Comparison of ENCODE assay signal across 8 mouse cellular contexts in the genomic region with DNA sequence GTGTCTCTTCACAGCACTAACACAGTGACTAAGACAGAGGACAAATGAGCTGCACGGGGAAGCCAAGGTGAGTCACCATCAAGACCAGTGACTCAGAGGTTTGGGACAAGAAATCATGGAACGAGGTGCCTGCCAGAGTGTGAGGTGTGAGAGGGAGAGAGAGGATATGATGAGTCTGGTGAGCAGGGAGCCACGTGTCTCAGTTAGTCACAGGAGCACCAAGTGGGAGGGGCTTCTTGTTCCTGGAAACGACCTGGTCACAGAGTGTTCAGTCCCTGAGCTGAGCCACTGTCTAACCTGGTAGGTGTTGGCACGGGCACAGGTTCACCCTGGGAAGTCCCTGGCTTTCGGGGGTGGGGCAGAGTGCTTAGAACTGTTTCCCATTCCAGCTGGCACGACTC. TPM values are rescaled to one million over a fixed set of nuclear protein-coding genes. Genes with fewer than 3 reads are reported as not detected.
DNase-seq lines count a peak whose midpoint lies in the region; ATAC-seq and TF ChIP-seq lines count a peak whose summit lies in the region.

No protein-coding gene starts in this region.

- peak; percentile 28 for DNase-seq in midbrain, postnatal 0 days (ENCODE audit: low spot score)
- DNase-seq in midbrain, embryonic 11.5 days (ENCODE audit: low spot score, missing footprints): no peak
- DNase-seq in cerebellum, postnatal 14 days: peak; percentile 68 to 70
- peak; percentile 93 to 97 for DNase-seq in kidney, postnatal 36 days
- peak; percentile 65 for DNase-seq in testis, postnatal 10 days (ENCODE audit: low spot score)
- DNase-seq in thymus, postnatal 10 days (ENCODE audit: low spot score in 2 of 2): no peak

- no peak overlapping the region for H3K4me3 ChIP-seq in forebrain, embryonic 15.5 days
- H3K4me3 ChIP-seq in forebrain, embryonic 16.5 days (replicated peaks; ENCODE audit: low read length): no peak overlapping the region
- H3K4me3 ChIP-seq in midbrain, postnatal 0 days (ENCODE audit: low read depth, low read length): no peak overlapping the region
- no peak overlapping the region for H3K4me3 ChIP-seq in midbrain, embryonic 11.5 days (ENCODE audit: low read depth, low read length)

- H3K9ac ChIP-seq in forebrain, embryonic 15.5 days (replicated peaks): no peak overlapping the region
- H3K9ac ChIP-seq in forebrain, embryonic 16.5 days (replicated peaks; ENCODE audit: low read depth, low read length): no peak overlapping the region
- H3K9ac ChIP-seq in midbrain, postnatal 0 days (replicated peaks; ENCODE audit: low read length, poor library complexity, severe bottlenecking): no peak overlapping the region
- no peak overlapping the region for H3K9ac ChIP-seq in midbrain, embryonic 11.5 days (ENCODE audit: low read length)

- no peak overlapping the region for H3K27ac ChIP-seq in forebrain, embryonic 15.5 days (replicated peaks)
- no peak overlapping the region for H3K27ac ChIP-seq in forebrain, embryonic 16.5 days (ENCODE audit: low read length)
- H3K27ac ChIP-seq in midbrain, postnatal 0 days (ENCODE audit: low read depth, low read length): no peak overlapping the region
- no peak overlapping the region for H3K27ac ChIP-seq in midbrain, embryonic 11.5 days (ENCODE audit: low read depth, low read length)

- H3K4me2 ChIP-seq in forebrain, embryonic 15.5 days (replicated peaks): no peak overlapping the region
- no peak overlapping the region for H3K4me2 ChIP-seq in forebrain, embryonic 16.5 days (ENCODE audit: low read length)
- no peak overlapping the region for H3K4me2 ChIP-seq in midbrain, postnatal 0 days (ENCODE audit: low read depth, low read length, poor library complexity, severe bottlenecking)
- H3K4me2 ChIP-seq in midbrain, embryonic 11.5 days: no peak overlapping the region

- no peaks in the 10 kb centered on the region for H3K9me3 ChIP-seq in forebrain, embryonic 15.5 days
- no peaks in the 10 kb centered on the region for H3K9me3 ChIP-seq in forebrain, embryonic 16.5 days (ENCODE audit: control insufficient read depth, low read length)
- no peaks in the 10 kb centered on the region for H3K9me3 ChIP-seq in midbrain, postnatal 0 days (ENCODE audit: low read length)
- H3K9me3 ChIP-seq in midbrain, embryonic 11.5 days (ENCODE audit: control insufficient read depth, low read length): no peaks in the 10 kb centered on the region

- no peaks in the 10 kb centered on the region for H3K36me3 ChIP-seq in forebrain, embryonic 15.5 days
- no peaks in the 10 kb centered on the region for H3K36me3 ChIP-seq in forebrain, embryonic 16.5 days (ENCODE audit: control insufficient read depth, insufficient read depth)
- no peaks in the 10 kb centered on the region for H3K36me3 ChIP-seq in midbrain, postnatal 0 days (ENCODE audit: insufficient read depth, low read length)
- H3K36me3 ChIP-seq in midbrain, embryonic 11.5 days (ENCODE audit: control insufficient read depth, insufficient read depth, low read length): no peaks in the 10 kb centered on the region

- H3K4me1 ChIP-seq in forebrain, embryonic 15.5 days: peaks cover 10% of the 10 kb centered on the region
- H3K4me1 ChIP-seq in forebrain, embryonic 16.5 days (replicated peaks; ENCODE audit: control insufficient read depth, insufficient read depth, low read length): peaks cover 4% of the 10 kb centered on the region
- H3K4me1 ChIP-seq in midbrain, postnatal 0 days (ENCODE audit: insufficient read depth, low read length): no peaks in the 10 kb centered on the region
- peaks cover 12% of the 10 kb centered on the region for H3K4me1 ChIP-seq in midbrain, embryonic 11.5 days (ENCODE audit: control insufficient read depth, insufficient read depth, low read length)

- TF ChIP-seq CTCF in midbrain, postnatal 0 days (IDR thresholded peaks at IDR 0.05): no peak

- ATAC-seq in forebrain, embryonic 15.5 days (replicated peaks): 0 out of 2 replicates have a peak, but pooled peaks have one; percentile 19
- ATAC-seq in forebrain, embryonic 16.5 days: no peak
- ATAC-seq in midbrain, postnatal 0 days (ENCODE audit: low FRiP score): no peak
- no peak for ATAC-seq in midbrain, embryonic 11.5 days (ENCODE audit: low FRiP score)

- WGBS in forebrain, embryonic 15.5 days: 41% methylated on average over 7 of the region's 7 CpGs
- 37% methylated on average over 7 of the region's 7 CpGs for WGBS in forebrain, embryonic 16.5 days
- WGBS in midbrain, postnatal 0 days: 54% methylated on average over 7 of the region's 7 CpGs
- 76% methylated on average over 7 of the region's 7 CpGs for WGBS in midbrain, embryonic 11.5 days

- H3K27me3 ChIP-seq in forebrain, embryonic 15.5 days: no peaks in the 10 kb centered on the region
- H3K27me3 ChIP-seq in forebrain, embryonic 16.5 days (replicated peaks; ENCODE audit: control insufficient read depth, insufficient read depth, low read length): no peaks in the 10 kb centered on the region
- H3K27me3 ChIP-seq in midbrain, postnatal 0 days (ENCODE audit: insufficient read depth, low read length): no peaks in the 10 kb centered on the region
- no peaks in the 10 kb centered on the region for H3K27me3 ChIP-seq in midbrain, embryonic 11.5 days (ENCODE audit: control insufficient read depth, insufficient read depth, low read length)

RNA-seq across cellular contexts. Expression of gene Efhd2, which starts 54.2 kb away (rescaled TPM):
- polyA plus RNA-seq in forebrain, embryonic 15.5 days (2015; fragmentation: Nextera tagmentation; extraction: Ambion mirVana): 82.8 and 84.3 TPM in 2 replicates
- 69.9 and 76.8 TPM in 2 replicates for polyA plus RNA-seq in forebrain, embryonic 16.5 days (2015; fragmentation: Nextera tagmentation; extraction: Ambion mirVana)
- 38.8 TPM in 2 replicates for total RNA-seq in midbrain, postnatal 0 days (2014; rRNA removed)
- 49.0 and 54.8 TPM in 2 replicates for polyA plus RNA-seq in midbrain, postnatal 0 days (2015; fragmentation: Nextera tagmentation; extraction: Ambion mirVana)
- polyA plus RNA-seq in midbrain, embryonic 11.5 days (2014; fragmentation: Nextera tagmentation; extraction: Ambion mirVana): 34.7 and 36.3 TPM in 2 replicates

Comparison
In these comparisons a context has a peak if more than half of its experiments do, and no peak if none do; other contexts are left out.
1. DNase-seq: peak in midbrain, postnatal 0 days (single experiment), cerebellum, postnatal 14 days (2 of 2), kidney, postnatal 36 days (2 of 2) and testis, postnatal 10 days (single experiment); none in midbrain, embryonic 11.5 days (single experiment) and thymus, postnatal 10 days (0 of 2).